Mouse (Mus musculus) heart, postnatal 25 days (tissue): Measurements from ENCODE around the gene Med7. TPM values are rescaled to one million over a fixed set of nuclear protein-coding genes. Genes with fewer than 3 reads are reported as not detected.

ENCODE experiments used
- DNase-seq: peaks from one replicate; pipeline ENCODE4 v3.0.0; 2022; ENCODE audit warnings: low spot score
- intact Hi-C: fragments of 180-260 bp; cut with DNase I; formaldehyde crosslinking; loops from one replicate; pipeline ENCODE4 v1.15.1; 2025
- total RNA-seq, 2 experiments: library from RNA; stranded (reverse); gene quantifications; 2 replicates each; pipeline ENCODE4 v1.2.3; 2021

The Med7 gene
- total RNA-seq, 2 experiments from 2014 or later: 14.6 to 16.9 TPM

DNA sequence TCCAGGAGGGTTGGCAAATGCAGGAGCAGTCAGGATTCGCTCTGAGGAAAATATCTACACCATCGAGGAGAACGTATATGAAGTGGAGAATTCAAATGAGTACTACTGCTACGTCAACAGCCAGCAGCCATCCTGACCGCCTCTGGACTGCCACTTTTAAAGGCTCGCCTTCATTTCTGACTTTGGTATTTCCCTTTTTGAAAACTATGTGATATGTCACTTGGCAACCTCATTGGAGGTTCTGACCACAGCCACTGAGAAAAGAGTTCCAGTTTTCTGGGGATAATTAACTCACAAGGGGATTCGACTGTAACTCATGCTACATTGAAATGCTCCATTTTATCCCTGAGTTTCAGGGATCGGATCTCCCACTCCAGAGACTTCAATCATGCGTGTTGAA is 42.6 kb downstream of the Med7 start:
- no peak for DNase-seq
- intact Hi-C loops: no loop called here

DNA sequence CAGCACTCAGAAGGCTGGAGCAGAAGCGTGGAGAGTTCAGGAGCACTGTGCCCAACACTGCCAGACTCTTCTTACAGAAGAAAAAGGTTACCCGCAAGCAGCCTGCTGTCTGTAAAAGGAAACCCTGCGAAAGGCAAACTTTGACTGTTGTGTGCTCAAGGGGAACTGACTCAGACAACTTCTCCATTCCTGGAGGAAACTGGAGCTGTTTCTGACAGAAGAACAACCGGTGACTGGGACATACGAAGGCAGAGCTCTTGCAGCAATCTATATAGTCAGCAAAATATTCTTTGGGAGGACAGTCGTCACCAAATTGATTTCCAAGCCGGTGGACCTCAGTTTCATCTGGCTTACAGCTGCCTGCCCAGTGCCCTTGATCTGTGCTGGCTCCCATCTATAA is 43.8 kb downstream of the Med7 start:
- intact Hi-C loops: no loop called here
- no peak for DNase-seq

DNA sequence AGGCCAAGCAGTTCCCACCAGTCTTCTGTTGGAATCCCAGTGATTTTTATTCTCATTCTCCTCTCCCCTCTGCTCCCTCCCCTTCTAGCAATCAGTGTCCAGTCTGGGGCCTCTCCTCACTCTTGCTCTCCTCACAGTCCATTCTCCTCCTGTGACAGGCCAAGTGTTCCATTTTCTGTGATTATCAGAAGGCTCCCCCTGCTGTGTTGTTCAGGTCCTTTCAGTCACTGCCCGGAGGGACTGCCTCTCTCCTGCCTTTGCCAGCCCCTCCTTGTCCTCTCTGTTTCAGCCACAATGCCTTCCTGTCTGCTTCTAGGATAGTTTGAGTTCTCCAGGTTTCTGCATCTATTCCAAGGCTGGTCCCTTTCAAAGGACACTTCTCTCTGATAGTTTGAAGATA is 51.5 kb downstream of the Med7 start:
- DNase-seq: no peak
- intact Hi-C loops: no loop called here

DNA sequence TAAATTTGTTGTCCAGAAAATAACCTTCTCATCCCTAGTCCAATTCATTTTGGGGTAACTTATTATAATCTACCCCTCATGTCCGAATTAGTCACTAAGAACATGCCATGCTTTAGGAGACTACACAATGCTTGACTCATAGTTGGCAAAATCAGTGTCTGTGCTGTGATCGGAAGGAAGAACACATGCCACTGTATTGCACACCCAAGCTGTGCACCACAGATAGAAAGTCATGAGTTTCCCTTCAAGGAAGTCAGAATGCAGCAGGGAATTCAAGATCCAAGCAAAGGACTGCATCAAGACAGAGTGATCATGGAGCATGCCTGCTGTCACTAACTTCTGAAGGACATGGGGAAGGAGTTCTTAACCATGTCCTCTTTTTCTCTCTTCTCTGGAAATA is 51.9 kb downstream of the Med7 start:
- DNase-seq: no peak
- intact Hi-C loops: no loop called here

Other genes starting within 250 kb of the Med7 start
- gene Fndc9, start 201.4 kb upstream of the Med7 start, total RNA-seq: not detected
- 10 to 100 TPM; 54.1 to 55.3 TPM for gene Cyfip2, start 124.1 kb upstream of the Med7 start, total RNA-seq
- gene Itk, start 47.4 kb upstream of the Med7 start, total RNA-seq: under 1 TPM; 0.16 to 0.31 TPM
- not detected for gene Fam71b, start 40.4 kb upstream of the Med7 start, total RNA-seq
- under 1 TPM; 0.28 to 0.36 TPM for gene Havcr2, start 18.0 kb downstream of the Med7 start, total RNA-seq
- not detected for gene Gm12169, start 87.3 kb downstream of the Med7 start, total RNA-seq
- not detected for gene BC053393, start 134.6 kb downstream of the Med7 start, total RNA-seq
- not detected for gene Dppa1, start 192.3 kb downstream of the Med7 start, total RNA-seq